Mouse (Mus musculus) kidney, embryonic 14.5 days (tissue): ENCODE results near the gene Snx33. TPM values are rescaled to one million over a fixed set of nuclear protein-coding genes. Genes with fewer than 3 reads are reported as not detected.

Experiments used
- ATAC-seq: fragments of 200-750 bp; cut with Nextera tagmentation; 2 replicates; pipeline ENCODE4 v1.8.0; 2017; ENCODE audit warnings: moderate number of reproducible peaks, mild to moderate bottlenecking, moderate TSS enrichment, moderate library complexity; ENCODE audit not compliant: low FRiP score, low TSS enrichment
- H3K27ac ChIP-seq: fragments of 300-500 bp; sonication (generic); 2 replicates; pipeline ENCODE4 v1.5.1; 2014; ENCODE audit warnings: low read depth, mild to moderate bottlenecking, low read length, moderate library complexity, mixed read lengths
- H3K27me3 ChIP-seq: fragments of 300-500 bp; sonication (generic); 2 replicates; pipeline ENCODE4 v1.6.1; 2014; ENCODE audit warnings: mild to moderate bottlenecking, low read length; ENCODE audit not compliant: control insufficient read depth, insufficient read depth
- H3K36me3 ChIP-seq: fragments of 300-500 bp; sonication (generic); 2 replicates; pipeline ENCODE4 v1.6.1; 2014; ENCODE audit warnings: low read length, mixed read lengths; ENCODE audit not compliant: control insufficient read depth, insufficient read depth
- H3K4me1 ChIP-seq: fragments of 300-500 bp; sonication (generic); 2 replicates; pipeline ENCODE4 v1.6.1; 2014; ENCODE audit warnings: low read length, mixed read lengths; ENCODE audit not compliant: control insufficient read depth, insufficient read depth
- H3K4me2 ChIP-seq: fragments of 300-500 bp; sonication (generic); replicated peaks from 2 replicates; pipeline ENCODE4 v1.6.1; 2014; ENCODE audit warnings: low read depth, mild to moderate bottlenecking, low read length
- H3K4me3 ChIP-seq: fragments of 300-500 bp; sonication (generic); 2 replicates; pipeline ENCODE4 v1.5.1; 2014; ENCODE audit warnings: mild to moderate bottlenecking, low read length
- H3K9ac ChIP-seq: fragments of 300-500 bp; sonication (generic); 2 replicates; pipeline ENCODE4 v1.6.1; 2014; ENCODE audit warnings: low read depth, mild to moderate bottlenecking, low read length, moderate library complexity
- H3K9me3 ChIP-seq: fragments of 300-500 bp; sonication (generic); 2 replicates; pipeline ENCODE4 v1.6.1; 2016; ENCODE audit warnings: low read length; ENCODE audit not compliant: control insufficient read depth
- WGBS: fragments of 180-500 bp; shearing (Covaris S2); extraction: QIAGEN DNeasy Blood & Tissue Kit; methylation state at CpG from one replicate; pipeline ENCODE4 v1.1.7; 2014; 5-methylcytosine and 5-hydroxymethylcytosine counted together
- polyA plus RNA-seq: library from polyadenylated mRNA; unstranded; fragments of >200 nt; fragmentation: Nextera tagmentation; extraction: Ambion mirVana; gene quantifications from 2 replicates; pipeline ENCODE4 v1.2.1, GENCODE M21; 2014

Gene Snx33
- polyA plus RNA-seq, 1 experiment from 2014 or later: 8.3 TPM

GRCm38 (mm10) chr9:56868292-56868691 is 59.9 kb downstream of the Snx33 start:
- Histone ChIP-seq H3K4me3 (peak overlapping the region; percentile 7; the same call in 1 of the 2 replicates), H3K9ac (peak overlapping the region; percentile 18; the same call in 1 of the 2 replicates), H3K27me3 (no peaks in the 10 kb centered on the region), H3K36me3 (no peaks in the 10 kb centered on the region), H3K27ac (peak overlapping the region; percentile 32; the same call in 1 of the 2 replicates), H3K9me3 (no peaks in the 10 kb centered on the region), H3K4me1 (peaks cover 85% of the 10 kb centered on the region), H3K4me2 (peak overlapping the region; percentile 72; the same call in 1 of the 2 replicates)
- no peak for ATAC-seq
- WGBS: 43% methylated on average over 6 of the region's 6 CpGs

Other genes with a start within 250 kb of the Snx33 start
- gene Lingo1, start 131.9 kb downstream of the Snx33 start, polyA plus RNA-seq: 4.3 and 4.6 TPM in 2 replicates
- 0.20 TPM in 1 of 2 replicates, not detected in the other for gene Odf3l1, start 63.7 kb downstream of the Snx33 start, polyA plus RNA-seq
- gene Cspg4, start 63.3 kb downstream of the Snx33 start, polyA plus RNA-seq: 15.7 and 19.2 TPM in 2 replicates
- gene Imp3, start 9.1 kb upstream of the Snx33 start, polyA plus RNA-seq: 98.4 and 111 TPM in 2 replicates
- 24.3 and 27.7 TPM in 2 replicates for gene Snupn, start 22.5 kb upstream of the Snx33 start, polyA plus RNA-seq
- 27.3 and 40.0 TPM in 2 replicates for gene Ptpn9, start 66.6 kb upstream of the Snx33 start, polyA plus RNA-seq
- gene Sin3a, start 143.7 kb upstream of the Snx33 start, polyA plus RNA-seq: 28.9 and 53.2 TPM in 2 replicates
- 28.5 and 38.7 TPM in 2 replicates for gene Man2c1, start 202.3 kb upstream of the Snx33 start, polyA plus RNA-seq
- gene Neil1, start 219.9 kb upstream of the Snx33 start, polyA plus RNA-seq: 7.0 and 7.5 TPM in 2 replicates
- gene Commd4, start 230.0 kb upstream of the Snx33 start, polyA plus RNA-seq: 99.0 and 137 TPM in 2 replicates